Mouse (Mus musculus) kidney, adult 2 months (tissue): ENCODE results near the gene Hnrnpa2b1. TPM values are rescaled to one million over a fixed set of nuclear protein-coding genes. Genes with fewer than 3 reads are reported as not detected.

Experiments
- DNase-seq: peaks from one replicate; pipeline ENCODE4 v3.0.0; 2021
- H3K27ac ChIP-seq: fragments of 200-500 bp; 2 replicates; pipeline ENCODE4 v1.5.1; 2012; ENCODE audit warnings: low read depth, low read length, control low read depth, inconsistent platforms; ENCODE audit not compliant: insufficient read depth
- H3K27me3 ChIP-seq: fragments of 200-500 bp; replicated peaks from 2 replicates; pipeline ENCODE4 v1.6.1; 2012; ENCODE audit warnings: mild to moderate bottlenecking, moderate library complexity, low read length, inconsistent platforms; ENCODE audit not compliant: control insufficient read depth, insufficient read depth
- H3K36me3 ChIP-seq: fragments of 200-500 bp; 2 replicates; pipeline ENCODE4 v1.6.1; 2012; ENCODE audit warnings: mild to moderate bottlenecking, moderate library complexity, low read length, inconsistent platforms; ENCODE audit not compliant: control insufficient read depth, insufficient read depth
- H3K4me1 ChIP-seq: fragments of 200-500 bp; 2 replicates; pipeline ENCODE4 v1.6.1; 2011; ENCODE audit warnings: low read length; ENCODE audit not compliant: control insufficient read depth, insufficient read depth
- H3K4me3 ChIP-seq: fragments of 200-500 bp; 2 replicates; pipeline ENCODE4 v1.5.1; 2011; ENCODE audit warnings: mild to moderate bottlenecking, low read depth, low read length, control low read depth; ENCODE audit not compliant: insufficient read depth
- CTCF ChIP-seq: fragments of 200-500 bp; conservative IDR thresholded peaks from 2 replicates; pipeline ENCODE4 v1.5.1; 2011; ENCODE audit warnings: low read depth, mild to moderate bottlenecking, control low read depth, low read length, moderate library complexity, mixed read lengths; ENCODE audit not compliant: insufficient read depth, insufficient read length
- POLR2A ChIP-seq: fragments of 200-500 bp; IDR thresholded peaks from one replicate; pipeline ENCODE4 v1.6.1; 2011; ENCODE audit warnings: low read depth, low read length, control low read depth
- WGBS: fragments of 180-500 bp; shearing (Covaris S2); methylation state at CpG from one replicate; pipeline ENCODE4 v1.1.7; 2018; 5-methylcytosine and 5-hydroxymethylcytosine counted together
- polyA plus RNA-seq: library from polyadenylated mRNA; depleted of rRNA; stranded (reverse); fragments of >200 nt; gene quantifications from 2 replicates; pipeline ENCODE4 v1.2.3, GENCODE M21; 2012

The Hnrnpa2b1 gene
- polyA plus RNA-seq, 1 experiment, result 105 TPM

- WGBS, result 50% methylated on average over 8 of the region's 8 CpGs
- peaks cover 13% of the 10 kb centered on the region for H3K36me3 ChIP-seq
Observed at GRCm38 (mm10) chr6:51481548-51481947, 11.9 kb upstream of the Hnrnpa2b1 start.

DNA sequence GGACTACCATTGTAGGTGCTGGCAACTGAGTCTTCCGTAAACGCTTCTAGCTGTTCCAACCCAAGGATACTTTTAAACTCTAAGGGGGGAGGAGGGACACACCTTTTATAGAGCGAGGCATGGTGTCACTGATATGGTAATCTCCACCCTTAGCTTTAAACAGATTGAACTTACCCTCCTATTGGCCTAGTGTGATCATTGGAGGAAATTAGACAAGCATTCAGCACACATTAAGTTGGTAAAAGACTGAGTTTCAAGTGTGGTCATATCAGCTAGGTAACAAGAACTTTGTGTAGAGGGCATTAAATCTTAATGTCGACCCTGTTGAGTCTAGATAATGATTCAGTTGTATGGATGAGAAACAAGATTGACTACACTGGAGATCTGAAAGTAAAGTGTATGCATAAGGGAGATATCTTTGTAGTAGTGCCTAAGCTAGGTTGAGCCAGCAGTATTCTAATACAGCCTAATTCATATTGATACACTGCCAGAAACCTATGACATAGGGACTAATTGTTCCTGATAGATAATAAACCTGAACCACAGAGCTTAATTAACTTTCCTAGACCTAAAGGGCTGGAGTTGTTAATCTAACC, 9.5 kb upstream of the Hnrnpa2b1 start:
- Histone ChIP-seq H3K4me3 (no peak overlapping the region), H3K27me3 (no peaks in the 10 kb centered on the region), H3K4me1 (no peaks in the 10 kb centered on the region; the same call in 1 of the 2 replicates), H3K36me3 (peaks cover 17% of the 10 kb centered on the region), H3K27ac (no peak overlapping the region)
- 93% methylated on average over 4 of the region's 4 CpGs for WGBS
- TF ChIP-seq POLR2A (no peak), CTCF (no peak)
- DNase-seq, result no peak

More at GRCm38 (mm10) chr6:51481548-51481947, 11.9 kb upstream of the Hnrnpa2b1 start:
- Histone ChIP-seq H3K4me3 (no peak overlapping the region), H3K27ac (no peak overlapping the region), H3K4me1 (no peaks in the 10 kb centered on the region; the same call in 1 of the 2 replicates), H3K27me3 (no peaks in the 10 kb centered on the region)
- TF ChIP-seq CTCF (no peak), POLR2A (no peak)
- DNase-seq, result peak; percentile 61

GRCm38 (mm10) chr6:51472213-51472612, 2.5 kb upstream of the Hnrnpa2b1 start:
- TF ChIP-seq POLR2A (no peak), CTCF (no peak)
- Histone ChIP-seq H3K27ac (no peak overlapping the region), H3K4me3 (no peak overlapping the region), H3K4me1 (peaks cover 2% of the 10 kb centered on the region; the same call in 1 of the 2 replicates), H3K36me3 (peaks cover 7% of the 10 kb centered on the region), H3K27me3 (no peaks in the 10 kb centered on the region)
- WGBS, result 44% methylated on average over 4 of the region's 4 CpGs
- DNase-seq, result no peak

DNA sequence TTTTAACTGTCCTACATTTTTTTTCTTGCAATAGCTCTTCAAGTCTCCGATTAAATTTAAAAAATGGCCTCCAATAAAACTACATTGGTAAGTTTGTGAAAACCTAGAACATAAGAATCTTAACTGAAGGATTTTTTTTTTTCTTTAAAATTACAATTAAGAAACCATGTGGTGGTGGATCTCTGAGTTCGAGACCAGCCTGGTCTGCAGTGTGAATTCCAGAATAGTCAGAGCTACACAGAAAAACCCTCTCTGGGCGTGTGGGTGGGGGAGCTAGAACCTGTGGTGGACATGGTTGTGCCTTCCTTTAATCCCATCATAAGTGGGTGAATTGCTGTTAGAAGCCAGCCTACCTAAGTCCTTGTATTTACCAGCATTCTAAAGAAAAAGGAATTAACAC, 2.1 kb upstream of the Hnrnpa2b1 start:
- peaks cover 2% of the 10 kb centered on the region; the same call in 1 of the 2 replicates for H3K4me1 ChIP-seq
- DNase-seq, result no peak
- no peak overlapping the region for H3K27ac ChIP-seq
- WGBS, result 39% methylated on average over 3 of the region's 3 CpGs
- TF ChIP-seq CTCF (no peak), POLR2A (no peak)
- peaks cover 6% of the 10 kb centered on the region for H3K36me3 ChIP-seq
- H3K27me3 ChIP-seq, result no peaks in the 10 kb centered on the region
- H3K4me3 ChIP-seq, result no peak overlapping the region

- DNase-seq, result no peak
- Histone ChIP-seq H3K27ac (peak overlapping the region; percentile 95), H3K36me3 (peaks cover 5% of the 10 kb centered on the region), H3K4me1 (peaks cover 2% of the 10 kb centered on the region; the same call in 1 of the 2 replicates), H3K4me3 (peak overlapping the region; percentile 83), H3K27me3 (no peaks in the 10 kb centered on the region)
- under 1% methylated on average over 10 of the region's 10 CpGs for WGBS
- no peak for TF ChIP-seq POLR2A
- no peak for TF ChIP-seq CTCF
Observed at GRCm38 (mm10) chr6:51471179-51471505, 1.4 kb upstream of the Hnrnpa2b1 start.

DNA sequence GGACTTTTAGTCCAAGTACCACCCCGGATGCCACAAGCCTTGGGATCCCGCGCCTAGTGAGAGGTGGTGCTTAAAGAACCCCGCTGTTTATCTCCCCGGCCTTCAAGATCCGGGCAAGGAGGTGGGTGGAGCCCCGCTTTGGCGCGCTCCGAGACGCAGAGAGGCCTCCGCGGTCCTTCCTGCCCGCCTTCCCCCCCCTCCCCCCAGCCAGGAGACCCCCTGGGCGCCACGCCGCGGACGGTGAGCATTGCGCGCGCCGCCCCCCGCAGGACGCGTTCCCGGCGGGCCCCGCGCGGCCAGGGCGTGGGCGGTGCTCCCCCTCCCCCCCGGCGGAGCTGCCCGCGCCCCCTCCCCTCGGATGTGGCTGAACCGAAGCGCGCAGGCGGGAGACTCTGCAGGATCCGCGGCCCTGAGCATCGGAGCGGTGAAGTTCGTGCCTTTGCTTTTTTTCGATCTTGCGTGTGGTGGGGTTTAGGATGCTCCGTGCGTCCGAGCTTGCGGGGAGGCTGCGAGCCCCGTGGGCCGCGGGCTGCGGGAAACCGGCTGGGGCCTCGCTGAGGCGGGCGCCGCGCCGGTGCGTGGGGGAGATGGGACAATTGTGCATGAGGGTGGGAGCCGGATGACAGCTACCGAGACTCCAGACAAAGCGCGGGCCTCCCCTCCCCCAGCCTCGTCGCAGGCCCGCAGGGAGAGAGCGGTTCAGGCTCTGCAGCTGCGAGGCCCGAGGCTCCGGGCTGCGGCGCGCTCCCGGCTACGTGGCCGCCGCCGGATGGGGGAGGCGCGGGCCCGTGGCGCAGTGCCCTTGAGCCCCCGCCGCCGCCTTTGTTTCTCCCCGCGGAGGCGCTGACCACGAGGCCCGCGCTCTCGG, 851 bp upstream of the Hnrnpa2b1 start, which contains the start of gene Cbx3:
Cbx3 (plus strand) TSS at position 50 of the 868 bp plus-strand sequence.
- WGBS, result under 1% methylated on average over 91 of the region's 99 CpGs
- DNase-seq, result peak; percentile 75

More for the DNA sequence above, 851 bp upstream of the Hnrnpa2b1 start, which contains the start of gene Cbx3:
- Histone ChIP-seq H3K4me3 (peak within 1 kb of the TSS; percentile 83), H3K27ac (peak within 1 kb of the TSS; percentile 100), H3K4me1 (peaks cover 2% of the 10 kb centered on the region; the same call in 1 of the 2 replicates), H3K36me3 (peaks cover 8% of the 10 kb centered on the region), H3K27me3 (no peaks in the 10 kb centered on the region)
- TF ChIP-seq POLR2A (no peak), CTCF (no peak)
